Mouse (Mus musculus) G1E (cell line): ENCODE data around the gene Rere.

ENCODE experiments used
- CTCF ChIP-seq: IDR thresholded peaks from 2 replicates; pipeline ENCODE4 v1.5.1; 2012; ENCODE audit warnings: low read depth, low read length, inconsistent platforms, mixed read lengths
- GATA1 ChIP-seq: IDR thresholded peaks from 2 replicates; pipeline ENCODE4 v1.6.1; 2012; ENCODE audit warnings: borderline replicate concordance, low read length, inconsistent platforms, mixed read lengths
- GATA2 ChIP-seq: IDR thresholded peaks from 2 replicates; pipeline ENCODE4 v1.6.1; 2012; ENCODE audit warnings: low read depth, low read length, inconsistent platforms, borderline replicate concordance
- POLR2AphosphoS5 ChIP-seq: IDR thresholded peaks from 2 replicates; pipeline ENCODE4 v1.6.1; 2012; ENCODE audit warnings: low read depth, low read length, inconsistent platforms; ENCODE audit not compliant: insufficient replicate concordance
- TAL1 ChIP-seq: conservative IDR thresholded peaks from 2 replicates; pipeline ENCODE4 v1.6.1; 2012; ENCODE audit warnings: low read depth, low read length, inconsistent platforms, mixed read lengths

GRCm38 (mm10) chr4:150239503-150239902 is 41.9 kb upstream of the Rere start:
- no peak for TF ChIP-seq CTCF
- no peak for TF ChIP-seq GATA1
- TF ChIP-seq TAL1, result no peak
- TF ChIP-seq GATA2, result no peak
- TF ChIP-seq POLR2AphosphoS5, result no peak
